Mouse (Mus musculus) heart, adult 2 months (tissue): ENCODE data around the gene Ctxn2. TPM values are rescaled to one million over a fixed set of nuclear protein-coding genes. Genes with fewer than 3 reads are reported as not detected.
"Not testable (repeated sequence)": the region's sequence is repeated elsewhere in the genome, so short reads cannot be mapped to it uniquely, and the experiment has no call there.

Source experiments
- DNase-seq, 2 experiments: peaks; one replicate each; pipeline ENCODE4 v3.0.0; 2021
- H3K27ac ChIP-seq: fragments of 200-600 bp; 2 replicates; pipeline ENCODE4 v1.8.1; 2022
- H3K27me3 ChIP-seq: fragments of 200-500 bp; 2 replicates; pipeline ENCODE4 v1.6.1; 2012; ENCODE audit warnings: mild to moderate bottlenecking, low read length, inconsistent platforms, mixed read lengths; ENCODE audit not compliant: control insufficient read depth, insufficient read depth
- H3K36me3 ChIP-seq: fragments of 200-500 bp; 2 replicates; pipeline ENCODE4 v1.6.1; 2012; ENCODE audit warnings: low read length, inconsistent platforms; ENCODE audit not compliant: control insufficient read depth, insufficient read depth
- H3K4me1 ChIP-seq: fragments of 200-500 bp; 2 replicates; pipeline ENCODE4 v1.6.1; 2011; ENCODE audit warnings: low read length; ENCODE audit not compliant: control insufficient read depth, insufficient read depth
- H3K4me3 ChIP-seq: fragments of 200-600 bp; 2 replicates; pipeline ENCODE4 v1.8.1; 2022
- H3K79me2 ChIP-seq: fragments of 200-500 bp; replicated peaks from 2 replicates; pipeline ENCODE4 v1.6.1; 2012; ENCODE audit warnings: mild to moderate bottlenecking, inconsistent platforms, low read length, moderate library complexity, mixed read lengths; ENCODE audit not compliant: control insufficient read depth, insufficient read depth
- H3K9ac ChIP-seq: fragments of 200-500 bp; 2 replicates; pipeline ENCODE4 v1.6.1; 2012; ENCODE audit warnings: low read depth, mild to moderate bottlenecking, control low read depth, inconsistent platforms, low read length, mixed read lengths
- CTCF ChIP-seq: fragments of 200-600 bp; IDR thresholded peaks from 2 replicates; pipeline ENCODE4 v1.8.1; 2022; ENCODE audit warnings: antibody characterized with exemption, mild to moderate bottlenecking, moderate library complexity
- EP300 ChIP-seq: fragments of 200-500 bp; IDR thresholded peaks from 2 replicates; pipeline ENCODE4 v1.6.1; 2011; ENCODE audit warnings: low read depth, low read length, control low read depth; ENCODE audit not compliant: insufficient read depth
- POLR2A ChIP-seq: fragments of 200-500 bp; IDR thresholded peaks from 2 replicates; pipeline ENCODE4 v1.6.1; 2011; ENCODE audit warnings: mild to moderate bottlenecking, low read depth, low read length, control low read depth; ENCODE audit not compliant: insufficient read depth
- WGBS: fragments of 180-500 bp; shearing (Covaris S2); methylation state at CpG from one replicate; pipeline ENCODE4 v1.1.7; 2018; 5-methylcytosine and 5-hydroxymethylcytosine counted together
- intact Hi-C: fragments of 180-260 bp; cut with DNase I; formaldehyde crosslinking; loops from one replicate; pipeline ENCODE4 v1.15.1; 2025
- long read RNA-seq: library from polyadenylated mRNA; stranded (forward); transcript quantifications from one replicate; pipeline ENCODE4 v2.0.0, GENCODE M21; 2021
- polyA plus RNA-seq: library from polyadenylated mRNA; depleted of rRNA; stranded (reverse); fragments of >200 nt; gene quantifications from 2 replicates; pipeline ENCODE4 v1.2.3, GENCODE M21; 2012; rRNA removed
- total RNA-seq, 2 experiments: library from RNA; stranded (reverse); gene quantifications; 2 replicates each; pipeline ENCODE4 v1.2.3; 2021

Ctxn2 gene
- total RNA-seq: not detected
- not detected in 2 replicates for polyA plus RNA-seq
- long read RNA-seq: 0 reads

GRCm38 (mm10) chr2:125135903-125136811, at the start of gene Ctxn2:
Gene Ctxn2 (plus strand): TSS chr2:125136692.
- H3K79me2 ChIP-seq: no peaks in the 10 kb centered on the region
- H3K27ac ChIP-seq: no peak within 1 kb of the TSS
- no peaks in the 10 kb centered on the region for H3K36me3 ChIP-seq
- 2% methylated on average over 39 of the region's 39 CpGs for WGBS
- no peak within 1 kb of the TSS for H3K4me3 ChIP-seq
- TF ChIP-seq POLR2A (no peak), EP300 (no peak), CTCF (no peak)
- H3K27me3 ChIP-seq: no peaks in the 10 kb centered on the region
- intact Hi-C loops: no loop called here
- DNase-seq: peak; percentile 52 to 75
- H3K9ac ChIP-seq: no peak within 1 kb of the TSS
- H3K4me1 ChIP-seq: no peaks in the 10 kb centered on the region

DNA sequence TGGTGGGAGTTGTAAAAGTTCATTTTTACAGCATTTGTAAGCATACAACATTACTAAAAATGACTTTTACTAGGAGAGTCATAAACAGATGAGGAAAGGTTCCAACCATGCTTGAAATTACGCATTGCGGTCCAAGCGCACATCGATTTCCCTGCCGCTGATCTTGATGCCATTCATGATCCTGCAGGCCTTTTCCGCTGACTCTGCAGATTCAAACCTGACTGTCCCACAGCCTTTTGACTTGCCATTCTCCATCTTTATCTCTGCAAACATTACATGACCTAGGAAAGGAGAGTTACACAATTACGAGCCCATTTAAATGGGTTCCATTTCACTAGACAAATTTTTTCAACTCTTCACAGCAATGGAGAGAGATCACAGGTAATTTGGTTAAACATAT, 47.7 kb upstream of the Ctxn2 start:
- Histone ChIP-seq H3K9ac (no peak overlapping the region), H3K36me3 (no peaks in the 10 kb centered on the region), H3K27ac (no peak overlapping the region), H3K27me3 (no peaks in the 10 kb centered on the region), H3K79me2 (no peaks in the 10 kb centered on the region), H3K4me1 (no peaks in the 10 kb centered on the region), H3K4me3 (no peak overlapping the region)
- WGBS: 96% methylated on average over 7 of the region's 7 CpGs
- no peak for DNase-seq
- intact Hi-C loops: no loop called here
- TF ChIP-seq POLR2A (no peak), EP300 (no peak), CTCF (no peak)

DNA sequence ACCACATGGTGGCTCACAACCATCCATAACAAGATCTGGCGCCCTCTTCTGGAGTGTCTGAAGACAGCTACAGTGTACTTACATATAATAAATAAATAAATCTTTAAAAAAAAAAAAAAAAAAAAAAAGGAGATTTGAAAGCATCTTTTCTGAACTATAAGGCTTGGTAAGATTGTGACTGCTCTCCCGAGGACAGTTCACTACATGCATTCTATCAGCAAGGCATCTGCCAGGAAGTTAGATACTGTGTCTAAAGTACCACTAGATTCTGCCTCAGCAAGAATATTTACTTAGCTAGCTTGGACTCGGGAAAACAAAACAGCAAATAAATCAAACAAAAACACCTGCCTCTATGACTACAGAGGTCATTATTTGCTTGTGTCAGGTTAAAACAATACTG, 44.4 kb upstream of the Ctxn2 start:
- H3K9ac ChIP-seq, H3K27me3 ChIP-seq, H3K27ac ChIP-seq, H3K79me2 ChIP-seq, H3K4me1 ChIP-seq, H3K4me3 ChIP-seq, H3K36me3 ChIP-seq, DNase-seq, intact Hi-C loops: not testable (repeated sequence)
- peak; percentile 4; the same call in 1 of the 2 replicates for TF ChIP-seq CTCF
- 86% methylated on average over 3 of the region's 3 CpGs for WGBS

DNA sequence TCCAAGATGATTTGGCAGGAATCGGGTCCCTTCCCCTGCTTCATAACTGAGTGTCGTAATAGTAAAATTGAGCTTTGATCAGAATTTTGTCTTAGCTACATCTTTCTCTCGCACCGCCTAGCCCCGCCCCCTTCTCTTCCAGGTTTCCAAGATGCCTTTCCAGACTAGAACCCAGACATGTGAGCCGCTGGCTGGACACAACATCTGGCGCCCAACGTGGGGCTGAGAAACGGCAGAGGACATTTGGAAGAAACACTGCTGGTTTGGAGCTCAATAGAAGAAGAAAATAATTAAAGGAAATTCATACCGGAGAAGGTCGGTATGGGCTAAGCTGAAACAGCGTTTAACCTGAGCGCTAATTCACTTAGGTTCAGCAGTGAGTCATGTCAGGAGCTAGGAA, 32.0 kb upstream of the Ctxn2 start:
- H3K9ac ChIP-seq, H3K4me1 ChIP-seq, intact Hi-C loops, H3K4me3 ChIP-seq, H3K27me3 ChIP-seq, H3K79me2 ChIP-seq, DNase-seq, H3K27ac ChIP-seq, H3K36me3 ChIP-seq: not testable (repeated sequence)
- WGBS: 98% methylated on average over 13 of the region's 13 CpGs

DNA sequence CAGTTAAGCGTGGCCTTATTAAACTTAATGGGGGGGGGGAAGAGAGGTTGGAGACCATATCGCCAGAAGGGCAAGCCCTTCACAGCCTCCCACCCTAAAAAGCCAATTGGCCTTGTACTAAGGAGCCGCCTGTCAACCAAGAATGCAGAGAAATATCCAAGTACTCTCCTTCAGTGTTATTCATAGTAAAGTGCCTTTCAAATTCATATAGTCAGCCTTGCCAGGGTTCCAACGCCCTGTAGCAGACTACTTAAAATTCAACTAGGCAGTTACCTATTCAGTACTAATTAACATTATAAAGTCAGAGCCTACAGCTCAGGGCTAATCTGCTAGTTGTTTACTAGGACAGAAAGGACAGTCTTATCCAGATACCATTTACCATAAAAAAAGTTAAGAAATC, 30.0 kb upstream of the Ctxn2 start:
- H3K79me2 ChIP-seq, H3K4me3 ChIP-seq, H3K36me3 ChIP-seq, H3K9ac ChIP-seq, DNase-seq, H3K27ac ChIP-seq, H3K4me1 ChIP-seq, intact Hi-C loops, H3K27me3 ChIP-seq: not testable (repeated sequence)
- WGBS: 94% methylated on average over 4 of the region's 4 CpGs

- H3K4me1 ChIP-seq: peaks cover 2% of the 10 kb centered on the region
- H3K4me3 ChIP-seq: no peak overlapping the region
- peaks cover 3% of the 10 kb centered on the region; the same call in 1 of the 2 replicates for H3K36me3 ChIP-seq
- intact Hi-C loops: loop anchor here (10.0 kb wide), 1 partner anchor 515 kb away; no protein-coding TSS in a partner anchor
- WGBS: 69% methylated on average over 6 of the region's 6 CpGs
- no peak for DNase-seq
- no peak overlapping the region for H3K9ac ChIP-seq
- H3K27me3 ChIP-seq: no peaks in the 10 kb centered on the region
- no peak for TF ChIP-seq CTCF
- peaks cover 6% of the 10 kb centered on the region; the same call in 1 of the 2 replicates for H3K79me2 ChIP-seq
- no peak overlapping the region for H3K27ac ChIP-seq
These were observed 16.9 kb upstream of the Ctxn2 start for GRCm38 (mm10) chr2:125119381-125120110.
